Mouse (Mus musculus) heart, embryonic 11.5 days (tissue): ENCODE results near the gene Slc35b1. TPM values are rescaled to one million over a fixed set of nuclear protein-coding genes. Genes with fewer than 3 reads are reported as not detected.
"Not testable (repeated sequence)": the region's sequence is repeated elsewhere in the genome, so short reads cannot be mapped to it uniquely, and the experiment has no call there.

Source experiments
- ATAC-seq: fragments of 200-750 bp; cut with Nextera tagmentation; replicated peaks from 2 replicates; pipeline ENCODE4 v1.8.0; 2017; ENCODE audit warnings: moderate library complexity; ENCODE audit not compliant: insufficient number of reproducible peaks, low FRiP score, low TSS enrichment
- H3K27ac ChIP-seq: fragments of 300-500 bp; sonication (generic); 2 replicates; pipeline ENCODE4 v1.5.1; 2014; ENCODE audit warnings: mild to moderate bottlenecking, low read depth, low read length
- H3K27me3 ChIP-seq: fragments of 300-500 bp; sonication (generic); 2 replicates; pipeline ENCODE4 v1.6.1; 2014; ENCODE audit warnings: mild to moderate bottlenecking, low read length, mixed read lengths; ENCODE audit not compliant: control insufficient read depth, insufficient read depth
- H3K36me3 ChIP-seq: fragments of 300-500 bp; sonication (generic); 2 replicates; pipeline ENCODE4 v1.6.1; 2014; ENCODE audit warnings: mild to moderate bottlenecking, low read length, moderate library complexity, mixed read lengths; ENCODE audit not compliant: control insufficient read depth, insufficient read depth
- H3K4me1 ChIP-seq: fragments of 300-500 bp; sonication (generic); 2 replicates; pipeline ENCODE4 v1.6.1; 2014; ENCODE audit warnings: low read length; ENCODE audit not compliant: control insufficient read depth, insufficient read depth
- H3K4me2 ChIP-seq: fragments of 300-500 bp; sonication (generic); 2 replicates; pipeline ENCODE4 v1.6.1; 2014; ENCODE audit warnings: mild to moderate bottlenecking, moderate library complexity
- H3K4me3 ChIP-seq: fragments of 300-500 bp; sonication (generic); 2 replicates; pipeline ENCODE4 v1.5.1; 2014; ENCODE audit warnings: low read depth, low read length
- H3K9ac ChIP-seq: fragments of 300-500 bp; sonication (generic); 2 replicates; pipeline ENCODE4 v1.6.1; 2014; ENCODE audit warnings: mild to moderate bottlenecking, low read depth, low read length, moderate library complexity
- H3K9me3 ChIP-seq: fragments of 300-500 bp; sonication (generic); replicated peaks from 2 replicates; pipeline ENCODE4 v1.6.1; 2016; ENCODE audit warnings: low read length; ENCODE audit not compliant: control insufficient read depth
- WGBS: fragments of 180-500 bp; shearing (Covaris S2); extraction: QIAGEN DNeasy Blood & Tissue Kit; methylation state at CpG from one replicate; pipeline ENCODE4 v1.1.7; 2014; ENCODE audit not compliant: insufficient replicate concordance; 5-methylcytosine and 5-hydroxymethylcytosine counted together
- polyA plus RNA-seq: library from polyadenylated mRNA; unstranded; fragments of >200 nt; fragmentation: Nextera tagmentation; extraction: Ambion mirVana; gene quantifications from 2 replicates; pipeline ENCODE4 v1.2.1, GENCODE M21; 2014

Slc35b1 gene
- polyA plus RNA-seq, 1 experiment from 2014 or later = 92.4 TPM

DNA sequence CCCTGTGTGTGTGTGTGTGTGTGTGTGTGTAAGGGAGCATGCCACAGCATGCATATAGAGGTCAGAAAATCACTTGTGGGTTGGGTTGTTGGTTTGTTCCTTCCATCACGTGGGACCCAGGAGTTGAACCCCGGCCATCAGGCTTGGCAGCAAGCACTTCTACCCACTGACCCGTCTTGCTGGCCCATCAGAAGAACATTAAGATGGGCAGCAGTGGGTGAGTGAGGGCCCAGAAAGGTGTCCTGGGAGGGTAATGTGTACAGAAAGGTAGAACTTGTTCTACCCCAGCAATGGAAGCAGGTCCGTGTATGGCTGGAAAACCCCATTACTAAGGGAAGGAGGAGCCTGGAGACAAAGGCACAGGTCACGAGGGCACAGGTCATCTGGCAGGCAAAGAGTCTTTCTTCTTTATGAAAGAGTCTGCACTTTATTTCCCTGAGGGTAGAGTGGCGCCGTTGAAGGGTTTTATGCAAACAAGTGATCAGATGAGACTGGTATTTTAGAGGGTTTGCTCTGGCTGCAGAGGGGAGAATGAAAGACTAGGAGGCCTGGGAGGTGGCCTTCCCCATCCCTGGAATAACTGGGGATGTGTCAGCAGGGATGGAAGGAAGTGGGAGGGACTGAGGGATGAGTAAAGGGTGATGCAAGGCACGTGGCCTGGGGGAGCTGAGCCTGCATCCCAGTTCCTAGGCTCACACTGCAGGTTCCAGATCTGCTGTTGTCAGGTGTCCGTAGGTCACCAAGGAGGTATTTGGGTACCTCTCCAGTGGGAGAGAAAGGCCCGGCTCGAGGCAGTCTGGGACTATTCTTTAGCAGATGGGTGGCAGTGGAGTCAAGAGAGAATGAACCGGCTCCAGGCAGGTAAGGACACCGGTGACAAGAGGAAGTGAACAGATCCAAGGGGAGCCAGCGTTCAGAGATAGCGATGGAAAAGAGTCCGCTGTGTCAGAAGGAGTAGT lies 19.2 kb downstream of the Slc35b1 start:
- peak overlapping the region; percentile 67; the same call in 1 of the 2 replicates for H3K27ac ChIP-seq

DNA sequence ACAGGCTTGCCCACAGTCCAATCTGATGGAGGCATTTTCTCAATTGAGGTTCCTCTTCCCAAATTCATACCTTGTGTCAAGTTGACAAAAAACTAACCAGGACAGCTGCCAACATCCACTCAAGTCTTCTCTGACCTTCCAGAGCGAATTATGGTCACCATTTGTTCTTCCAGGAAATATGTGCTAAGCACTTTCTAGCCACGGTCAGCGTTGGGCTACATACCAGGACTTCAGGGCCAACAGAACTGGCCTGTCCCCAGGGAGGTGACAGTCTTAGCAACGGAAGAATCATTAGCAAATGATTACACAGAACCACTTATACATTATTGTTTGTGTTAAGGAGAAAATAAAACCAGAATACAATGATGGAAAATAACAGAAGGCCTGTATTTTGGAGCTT lies 21.3 kb downstream of the Slc35b1 start:
- H3K4me1 ChIP-seq = peaks cover 14% of the 10 kb centered on the region
- H3K27ac ChIP-seq = no peak overlapping the region
- ATAC-seq = no peak
- no peaks in the 10 kb centered on the region for H3K9me3 ChIP-seq
- no peak overlapping the region for H3K4me2 ChIP-seq
- no peak overlapping the region for H3K9ac ChIP-seq
- no peak overlapping the region for H3K4me3 ChIP-seq
- no peaks in the 10 kb centered on the region for H3K36me3 ChIP-seq
- H3K27me3 ChIP-seq = no peaks in the 10 kb centered on the region
- WGBS = 74% methylated on average over 4 of the region's 4 CpGs

More for the DNA sequence above, 19.2 kb downstream of the Slc35b1 start:
- H3K4me2 ChIP-seq = no peak overlapping the region
- no peaks in the 10 kb centered on the region for H3K9me3 ChIP-seq
- 76% methylated on average over 16 of the region's 16 CpGs for WGBS
- no peaks in the 10 kb centered on the region for H3K36me3 ChIP-seq
- peaks cover 14% of the 10 kb centered on the region for H3K4me1 ChIP-seq
- H3K9ac ChIP-seq = no peak overlapping the region
- no peak overlapping the region for H3K4me3 ChIP-seq
- no peak for ATAC-seq
- H3K27me3 ChIP-seq = no peaks in the 10 kb centered on the region

DNA sequence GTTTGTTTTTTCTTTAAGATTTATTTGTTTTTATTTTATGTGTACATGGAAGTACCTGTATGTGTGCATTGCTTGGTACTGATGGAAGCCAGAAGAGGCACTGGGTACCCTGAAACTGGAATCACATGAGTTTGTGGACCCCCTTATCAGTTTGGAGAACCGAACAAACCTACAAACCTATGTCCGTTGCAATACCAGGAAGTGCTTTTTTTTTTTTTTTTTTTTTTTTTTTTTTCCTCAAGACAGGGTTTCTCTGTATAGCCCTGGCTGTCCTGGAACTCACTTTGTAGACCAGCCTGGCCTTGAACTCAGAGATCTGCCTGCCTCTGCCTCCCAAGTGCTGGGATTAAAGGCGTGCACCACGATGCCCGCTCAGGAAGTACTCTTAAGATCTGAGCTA lies 21.9 kb downstream of the Slc35b1 start:
- not testable (repeated sequence) for H3K4me2 ChIP-seq, ATAC-seq, H3K27ac ChIP-seq, H3K9me3 ChIP-seq, H3K9ac ChIP-seq, H3K4me3 ChIP-seq, H3K36me3 ChIP-seq, H3K27me3 ChIP-seq
- WGBS = 92% methylated on average over 5 of the region's 5 CpGs
- H3K4me1 ChIP-seq = peaks cover 14% of the 10 kb centered on the region

DNA sequence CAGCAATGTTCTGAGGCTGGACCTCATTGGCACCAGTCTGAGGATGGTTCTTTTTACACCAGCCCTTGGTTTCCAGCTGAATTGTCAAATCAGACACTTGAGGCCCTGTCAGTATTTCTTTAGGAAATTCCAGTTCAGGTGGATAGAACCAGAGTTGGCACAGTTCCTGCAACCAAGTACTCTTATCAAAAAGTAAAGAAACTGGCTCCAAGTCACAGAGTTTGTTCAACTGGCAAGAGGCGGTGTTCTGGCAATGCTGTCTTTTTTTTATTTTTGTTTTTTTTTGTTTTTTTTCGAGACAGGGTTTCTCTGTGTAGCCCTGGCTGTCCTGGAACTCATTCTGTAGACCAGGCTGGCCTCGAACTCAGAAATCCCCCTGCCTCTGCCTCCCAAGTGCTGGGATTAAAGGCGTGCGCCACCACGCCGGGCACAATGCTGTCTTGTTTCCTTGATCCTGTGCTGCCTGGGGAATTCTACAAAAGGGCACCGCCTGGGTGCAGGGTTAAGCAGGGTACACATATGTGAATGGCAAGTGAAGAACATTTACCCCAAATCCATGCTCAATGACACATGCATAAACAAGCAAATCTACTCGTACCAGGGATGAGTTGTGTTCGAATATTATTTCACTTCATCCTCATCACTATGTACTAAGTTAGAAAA lies 25.1 kb downstream of the Slc35b1 start:
- Histone ChIP-seq H3K36me3 (no peaks in the 10 kb centered on the region), H3K4me1 (no peaks in the 10 kb centered on the region), H3K27me3 (no peaks in the 10 kb centered on the region), H3K27ac (no peak overlapping the region), H3K9ac (no peak overlapping the region), H3K4me3 (no peak overlapping the region), H3K4me2 (no peak overlapping the region), H3K9me3 (no peaks in the 10 kb centered on the region)
- ATAC-seq = no peak
- 80% methylated on average over 10 of the region's 10 CpGs for WGBS

DNA sequence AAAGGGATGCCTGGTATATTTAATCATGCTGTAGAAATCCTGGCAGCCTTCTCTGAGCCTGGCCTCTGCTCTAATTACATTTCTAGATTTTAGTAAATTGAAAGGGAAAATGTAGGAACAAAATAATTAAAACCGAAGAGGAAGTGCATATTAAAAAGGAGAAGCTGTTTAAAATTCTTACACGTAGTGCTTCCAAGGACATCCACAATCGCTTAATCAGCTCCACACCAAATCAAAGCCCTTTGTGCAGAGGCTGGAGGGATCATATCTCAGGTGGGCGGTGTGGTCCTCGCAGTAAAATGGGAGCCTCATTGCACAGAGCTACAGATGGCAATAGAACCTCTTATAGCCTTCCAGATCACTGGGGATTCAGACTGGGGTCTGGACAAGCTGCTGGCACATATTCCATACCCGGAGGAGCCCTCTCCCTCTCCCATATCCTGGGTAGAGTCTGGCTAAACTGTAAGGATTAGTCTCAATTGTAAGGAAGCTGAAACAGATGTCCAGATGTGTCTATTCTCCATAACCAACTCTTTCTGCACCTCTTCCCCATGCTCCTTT lies 27.0 kb downstream of the Slc35b1 start:
- no peak overlapping the region for H3K9ac ChIP-seq
- 77% methylated on average over 6 of the region's 6 CpGs for WGBS
- peaks cover 8% of the 10 kb centered on the region; the same call in 1 of the 2 replicates for H3K4me1 ChIP-seq
- no peak overlapping the region for H3K4me2 ChIP-seq
- no peak for ATAC-seq
- no peak overlapping the region for H3K4me3 ChIP-seq
- no peaks in the 10 kb centered on the region for H3K9me3 ChIP-seq
- no peaks in the 10 kb centered on the region for H3K36me3 ChIP-seq
- no peak overlapping the region for H3K27ac ChIP-seq
- no peaks in the 10 kb centered on the region for H3K27me3 ChIP-seq

DNA sequence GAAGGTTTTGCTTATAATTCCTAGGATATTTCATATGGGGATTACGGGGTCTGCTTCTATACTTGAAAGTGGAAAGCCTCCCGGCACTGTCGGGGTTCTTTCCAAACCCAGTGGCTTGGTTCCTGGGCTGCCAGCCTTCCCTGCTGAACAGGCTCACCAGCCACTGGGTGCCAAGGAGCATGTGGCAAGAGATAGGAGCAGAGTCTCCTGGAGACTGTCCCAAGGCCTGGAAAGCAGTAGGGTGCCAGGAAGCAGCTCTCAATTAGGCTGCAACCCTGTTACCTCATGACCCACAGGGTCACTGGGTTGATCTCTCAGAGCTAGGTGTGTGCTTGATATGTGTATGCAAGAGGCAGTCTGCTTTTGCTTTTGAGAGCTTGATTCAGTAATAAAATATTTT lies 28.1 kb downstream of the Slc35b1 start:
- Histone ChIP-seq H3K4me1 (peaks cover 11% of the 10 kb centered on the region; the same call in 1 of the 2 replicates), H3K4me2 (no peak overlapping the region), H3K36me3 (no peaks in the 10 kb centered on the region), H3K4me3 (no peak overlapping the region), H3K27ac (no peak overlapping the region), H3K9me3 (no peaks in the 10 kb centered on the region), H3K9ac (no peak overlapping the region), H3K27me3 (no peaks in the 10 kb centered on the region)
- WGBS = 86% methylated on average over 3 of the region's 3 CpGs
- ATAC-seq = no peak

DNA sequence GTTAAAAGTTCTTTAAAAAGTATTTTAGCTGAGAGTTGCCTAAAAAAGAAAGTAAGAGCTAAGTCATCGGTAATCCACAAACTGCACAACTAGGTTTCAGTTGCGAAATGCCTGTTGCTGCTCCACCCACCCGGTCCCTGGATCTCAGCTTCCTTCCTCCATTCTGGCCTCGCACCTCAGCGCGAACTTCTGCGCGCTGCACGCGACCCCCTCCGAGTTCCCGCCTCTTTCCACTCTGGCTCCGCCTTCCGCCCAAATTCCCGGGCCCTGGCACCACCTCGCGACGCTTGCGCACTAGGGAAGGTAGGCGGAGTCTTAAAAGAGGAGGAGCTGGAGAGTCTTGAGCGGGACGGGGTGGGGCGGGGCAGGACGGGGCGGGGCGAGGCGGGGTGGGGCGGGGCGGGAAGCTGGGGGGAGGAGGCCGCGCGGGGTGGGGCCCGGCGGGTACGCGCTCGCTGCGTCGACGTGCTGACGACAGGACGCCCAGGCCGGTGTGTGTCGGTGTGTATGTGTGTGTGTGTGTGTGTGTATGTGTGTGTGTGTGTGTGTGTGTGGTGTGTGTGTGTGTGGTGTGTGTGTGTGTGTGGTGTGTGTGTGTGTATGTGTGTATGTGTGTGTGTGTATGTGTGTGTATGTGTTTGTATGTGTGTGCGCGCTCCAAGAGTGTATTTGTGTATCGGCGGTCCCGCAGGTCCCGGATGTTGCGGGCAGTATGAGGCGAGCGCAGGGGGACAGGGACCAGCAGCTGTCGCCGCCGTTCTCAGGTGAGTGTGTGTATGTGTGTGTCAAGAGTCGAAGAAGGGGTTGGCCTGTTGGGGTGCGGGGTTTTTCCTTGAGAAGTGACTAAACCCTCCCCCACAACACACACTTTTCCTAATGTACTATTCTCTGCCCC lies 29.4 kb downstream of the Slc35b1 start, which contains the start of gene Spop:
Gene Spop, plus strand, starts transcription at position 440 of the 895 bp plus-strand sequence.
- no peaks in the 10 kb centered on the region for H3K9me3 ChIP-seq
- peak within 1 kb of the TSS; percentile 84 for H3K4me2 ChIP-seq
- no peaks in the 10 kb centered on the region for H3K36me3 ChIP-seq
- peak within 1 kb of the TSS; percentile 65 for H3K4me3 ChIP-seq
- H3K4me1 ChIP-seq = peaks cover 11% of the 10 kb centered on the region; the same call in 1 of the 2 replicates
- peak within 1 kb of the TSS; percentile 83 for H3K9ac ChIP-seq
- ATAC-seq = peak; percentile 85
- H3K27me3 ChIP-seq = no peaks in the 10 kb centered on the region
- peak within 1 kb of the TSS; percentile 94 for H3K27ac ChIP-seq
- 2% methylated on average over 56 of the region's 58 CpGs for WGBS
